Mouse (Mus musculus) cerebellum, postnatal 25 days (tissue): ENCODE measurements at regions not wholly inside any gene's neighbourhood (a gene's known extent, or its start where the extent isn't known, plus 50 kb on each side); places are given as distances from the start of the nearest gene placed in this dataset.

ENCODE experiments used
- DNase-seq, 2 experiments: peaks; one replicate each; pipeline ENCODE4 v3.0.0; 2021; ENCODE audit warnings: mixed read lengths in 2 of 2

DNA sequence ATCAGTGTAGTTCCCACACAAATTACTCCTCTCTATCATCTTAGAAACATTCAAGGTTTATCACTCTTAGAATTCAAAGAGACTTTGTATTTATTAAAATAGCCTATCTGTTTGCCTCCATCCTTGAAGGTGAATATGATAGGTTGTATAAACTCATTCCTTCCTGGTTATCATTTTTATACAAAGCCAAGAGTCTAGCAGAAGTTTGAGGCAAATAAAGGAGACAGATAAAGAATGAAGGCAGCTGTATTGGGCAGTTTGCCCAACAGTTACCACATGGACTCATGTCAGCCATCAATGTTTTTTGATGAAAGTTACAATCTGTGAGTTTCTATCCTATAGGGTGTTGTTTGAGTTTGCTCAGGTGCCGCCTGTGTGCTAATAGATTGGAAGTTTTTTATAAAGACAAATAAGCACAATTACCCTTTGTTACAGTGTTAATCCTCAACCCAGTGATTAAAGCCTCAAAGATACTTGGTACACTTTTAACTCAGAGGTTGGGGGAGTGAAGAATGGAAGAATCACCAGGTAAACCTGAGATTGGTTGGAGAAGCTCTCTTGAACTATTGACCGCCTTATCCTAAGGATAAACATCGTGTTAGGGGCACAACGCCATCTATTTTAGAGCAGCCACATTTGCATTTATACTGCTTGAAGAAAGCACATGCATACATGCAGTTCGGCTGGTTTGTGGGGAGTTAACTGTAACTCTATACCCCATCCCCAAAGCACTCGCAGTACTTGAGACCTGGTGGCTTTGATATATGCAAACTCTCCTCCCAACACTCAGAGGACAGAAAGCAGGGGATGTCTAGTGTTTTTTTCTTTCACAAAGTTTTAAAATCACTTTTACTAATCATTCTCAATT, 175.6 kb upstream of the Gm11114 start:
- no peak for DNase-seq

DNA sequence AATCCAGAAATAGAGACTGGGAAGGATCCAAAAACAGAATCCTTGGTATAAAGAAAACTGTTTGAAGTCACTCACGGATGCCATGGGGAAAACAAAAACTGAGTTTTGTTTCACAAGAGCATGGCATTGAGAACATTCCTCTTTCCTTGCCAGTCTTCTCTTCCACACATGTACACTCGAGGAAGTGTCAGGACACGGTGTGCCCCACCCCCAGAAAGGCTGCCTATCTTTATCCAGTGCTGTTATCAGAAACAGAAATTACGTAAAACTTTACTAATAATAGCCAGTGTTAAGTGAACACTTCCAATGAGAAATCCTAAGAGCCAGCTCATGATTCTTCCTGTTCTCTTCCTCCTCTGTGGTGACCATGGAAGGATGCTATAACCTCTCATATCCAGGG, 172.7 kb upstream of the Gm11114 start:
- DNase-seq = no peak

DNA sequence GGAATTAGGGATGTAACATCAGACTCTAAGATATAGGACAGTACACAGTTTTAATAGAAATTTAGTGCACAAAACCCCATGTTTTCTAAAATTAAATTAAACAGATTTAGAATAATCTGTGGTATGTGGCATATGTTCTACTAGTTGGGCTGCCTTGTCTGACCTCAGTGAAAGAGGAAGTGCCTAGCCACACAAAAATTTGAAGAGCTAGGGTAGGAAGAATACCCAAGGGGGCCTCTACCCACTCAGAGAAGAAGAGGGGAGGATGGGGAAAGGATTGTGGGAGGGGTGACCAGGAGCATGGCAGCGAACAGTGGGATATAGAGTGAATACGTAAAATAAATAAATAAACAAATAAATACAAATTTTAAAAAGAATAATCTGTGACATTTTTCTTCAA, 168.2 kb upstream of the Gm11114 start:
- no peak for DNase-seq

DNA sequence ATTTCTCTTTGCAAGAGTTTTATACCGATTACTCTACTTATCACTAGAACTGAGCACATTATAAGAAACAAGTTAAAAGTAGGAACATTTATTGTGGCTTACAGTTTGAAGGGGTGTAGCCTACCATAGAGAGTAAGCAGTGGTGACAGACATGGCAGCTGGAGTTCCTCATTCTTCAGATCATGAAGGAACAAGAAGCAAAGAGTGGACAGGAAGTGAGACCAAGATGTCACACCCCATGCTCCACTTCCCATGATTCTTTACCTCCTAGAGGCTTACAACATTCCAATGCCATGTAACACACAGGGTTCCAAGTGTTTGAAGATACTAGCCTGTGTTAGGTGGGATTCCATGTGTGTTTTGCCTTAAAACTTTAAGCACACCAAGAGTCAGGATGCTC, 146.9 kb upstream of the Gm11114 start:
- DNase-seq = no peak

DNA sequence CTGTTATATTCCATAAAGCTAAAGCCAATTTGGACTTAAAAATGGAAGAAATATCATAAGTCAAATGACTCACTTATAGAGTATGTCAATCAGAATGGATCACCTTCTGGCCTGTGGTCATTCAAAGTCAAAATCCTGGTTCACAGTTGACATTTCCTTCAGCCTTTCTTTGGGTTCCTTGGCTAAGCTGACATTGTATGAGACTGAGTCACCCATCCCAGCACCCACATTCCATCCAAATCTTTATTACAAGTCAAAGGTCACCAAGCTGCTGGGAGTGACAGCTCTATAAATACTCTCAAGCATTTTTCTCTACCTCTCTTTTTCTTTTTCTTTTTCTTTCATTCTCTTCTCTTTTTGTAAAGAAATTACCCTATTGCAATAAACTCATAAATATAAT, 145.3 kb upstream of the Gm11114 start:
- DNase-seq = no peak

DNA sequence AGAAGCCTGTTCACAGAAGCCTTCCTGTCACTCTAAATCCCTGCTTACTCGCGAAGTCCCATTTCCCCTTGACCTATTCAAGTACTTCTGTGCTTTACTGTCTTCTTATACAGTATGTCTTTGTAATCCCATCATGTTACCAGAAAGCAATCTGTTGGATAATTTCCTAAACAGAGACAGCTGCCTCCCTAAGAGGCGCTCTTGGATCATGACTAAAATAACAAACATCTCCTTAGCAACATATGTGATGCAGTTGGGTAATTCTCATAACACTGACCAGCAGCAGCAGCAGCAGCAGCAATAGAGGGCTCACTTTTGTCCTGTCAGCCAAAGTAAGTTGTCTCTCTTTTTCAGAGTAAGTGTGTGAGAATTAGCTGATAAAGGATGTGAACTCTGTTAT, 138.1 kb upstream of the Gm11114 start:
- no peak for DNase-seq

DNA sequence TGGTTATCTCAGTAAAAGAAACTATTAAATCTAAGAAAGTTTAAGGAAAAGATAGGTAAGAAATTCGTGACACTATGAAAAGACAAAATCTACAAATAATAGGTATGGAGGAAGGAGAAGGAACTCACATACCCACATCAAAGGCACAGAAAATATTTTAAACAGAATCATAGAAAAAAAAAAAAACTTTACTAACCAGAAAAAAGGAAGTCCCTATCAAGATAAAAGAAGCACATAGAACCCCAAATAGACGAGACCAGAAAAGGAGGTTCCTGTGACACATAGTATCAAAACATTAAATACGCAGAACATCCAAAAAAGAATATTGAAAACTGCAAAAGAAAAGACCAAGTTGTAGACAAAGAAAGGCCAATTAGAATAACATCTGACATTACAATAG, 111.4 kb upstream of the Gm11114 start:
- DNase-seq = no peak

DNA sequence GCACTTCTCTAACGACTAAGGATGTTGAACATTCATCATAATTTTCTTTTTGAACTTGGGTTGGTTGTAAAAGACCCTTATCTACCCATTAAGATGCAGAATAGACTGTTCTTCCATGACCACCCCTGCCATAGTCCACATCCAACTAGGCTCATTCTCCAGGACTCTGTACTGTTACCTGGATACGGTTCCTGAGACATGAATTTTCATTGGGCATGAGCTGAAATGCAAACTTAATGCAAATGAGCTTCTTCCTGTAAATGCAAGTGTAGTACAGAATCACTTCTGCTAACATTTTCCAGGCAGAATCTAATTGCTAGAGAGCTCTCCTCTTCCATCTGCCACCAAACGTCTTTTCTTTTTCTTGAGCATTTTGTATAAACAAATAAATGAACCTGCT, 87.7 kb upstream of the Gm11114 start:
- DNase-seq = no peak
